Mouse (Mus musculus) gastrocnemius, postnatal 25 days (tissue): Measurements from ENCODE around the gene Snx3. TPM values are rescaled to one million over a fixed set of nuclear protein-coding genes. Genes with fewer than 3 reads are reported as not detected.

ENCODE experiments used
- DNase-seq: peaks from one replicate; pipeline ENCODE4 v3.0.0; 2022
- total RNA-seq, 2 experiments: library from RNA; stranded (reverse); gene quantifications; 1 replicate in 1 of 2; 2 replicates in 1 of 2; pipeline ENCODE4 v1.2.3; 2021

Gene Snx3
- total RNA-seq, 2 experiments from 2014 or later: 140 to 157 TPM

DNA sequence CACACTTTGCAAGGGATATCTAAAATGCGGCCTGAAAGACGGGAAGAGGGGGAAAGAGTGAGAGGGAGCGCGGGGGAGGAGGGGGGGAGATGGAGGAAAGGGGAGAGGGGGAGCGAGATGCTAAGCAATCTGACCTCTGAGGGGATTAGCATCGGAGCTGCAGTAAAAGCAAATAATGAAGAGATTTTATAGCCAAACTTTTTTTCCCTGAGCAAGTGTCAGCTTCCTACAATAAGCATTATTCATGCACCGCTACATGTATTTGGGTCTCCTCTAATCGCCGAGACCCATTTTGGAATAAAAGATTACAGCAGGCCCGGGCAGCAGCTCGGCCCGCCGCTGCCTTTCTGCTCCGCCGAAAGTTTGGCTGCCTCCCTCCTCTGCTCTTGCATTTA is 76.4 kb downstream of the Snx3 start:
- DNase-seq: no peak

DNA sequence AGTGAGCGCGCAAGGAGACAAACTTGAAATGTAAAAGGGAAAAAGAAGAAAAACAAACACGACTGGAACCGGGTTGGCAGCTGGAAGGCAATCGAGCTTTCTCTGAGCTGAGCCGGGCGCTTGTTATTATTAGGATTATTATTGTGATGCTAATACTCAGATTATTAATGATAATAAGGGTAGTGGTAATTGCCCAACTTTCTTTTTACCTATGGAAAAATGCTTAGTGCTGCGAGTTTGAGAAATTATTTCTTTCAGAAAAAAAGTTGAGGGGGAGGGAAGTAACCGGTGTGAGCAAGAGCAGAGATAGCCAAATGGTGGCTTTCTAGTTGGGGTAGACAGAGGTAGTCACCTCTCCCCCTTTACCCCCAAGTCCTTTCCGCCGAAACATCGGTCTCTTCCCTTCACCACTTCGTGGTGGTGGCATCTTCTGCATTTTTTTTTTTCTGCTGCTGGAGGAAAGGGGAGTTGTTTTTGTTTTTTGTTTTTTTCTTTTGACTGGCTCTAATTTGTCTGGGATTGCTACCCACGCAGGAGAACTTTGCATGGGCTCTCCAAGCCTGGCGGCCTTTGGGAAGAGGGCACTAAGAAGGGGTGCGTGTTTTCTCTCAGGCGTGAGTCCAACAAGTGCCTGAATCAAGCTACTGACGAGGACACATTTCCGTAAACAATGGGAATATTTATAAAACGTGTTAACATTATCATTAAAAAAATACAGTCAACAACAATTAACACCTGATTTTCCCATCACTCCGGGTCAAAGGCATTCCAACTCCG is 77.1 kb downstream of the Snx3 start:
- DNase-seq: no peak

DNA sequence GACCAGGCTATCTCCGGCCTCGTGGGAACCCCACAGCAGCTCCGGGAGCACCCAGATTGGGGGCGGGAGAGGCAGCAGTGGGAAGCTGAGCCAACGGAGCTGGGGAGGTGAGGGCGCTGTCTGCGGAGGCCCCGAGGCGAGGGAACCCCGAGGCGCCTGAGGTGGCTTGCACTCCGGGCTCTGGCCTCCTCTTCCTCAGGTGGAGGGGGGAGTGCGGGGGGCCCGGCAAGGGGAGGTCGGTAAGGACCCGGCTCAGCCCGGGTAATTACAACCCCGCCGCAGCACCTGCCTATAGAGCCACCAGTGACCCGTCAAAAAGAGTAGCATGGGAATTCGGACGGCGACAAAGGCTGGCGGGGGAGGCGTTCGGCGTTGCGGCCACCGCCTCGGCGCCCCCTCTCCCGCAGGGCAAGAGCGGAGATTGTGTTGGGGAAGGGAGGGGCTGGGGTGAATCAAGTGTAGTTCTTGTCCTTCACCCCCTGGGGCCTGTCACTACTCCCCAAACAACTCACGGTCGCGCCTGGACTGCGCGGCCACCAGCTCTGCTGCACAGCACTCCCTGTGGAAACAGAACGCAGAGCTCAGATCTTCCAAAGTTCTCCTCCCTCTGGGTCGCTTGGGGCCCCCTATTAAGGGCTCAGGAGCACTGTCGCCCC is 77.8 kb downstream of the Snx3 start:
- no peak for DNase-seq

- no peak for DNase-seq
Measured at GRCm38 (mm10) chr10:42580131-42580950, 78.5 kb downstream of the Snx3 start.

DNA sequence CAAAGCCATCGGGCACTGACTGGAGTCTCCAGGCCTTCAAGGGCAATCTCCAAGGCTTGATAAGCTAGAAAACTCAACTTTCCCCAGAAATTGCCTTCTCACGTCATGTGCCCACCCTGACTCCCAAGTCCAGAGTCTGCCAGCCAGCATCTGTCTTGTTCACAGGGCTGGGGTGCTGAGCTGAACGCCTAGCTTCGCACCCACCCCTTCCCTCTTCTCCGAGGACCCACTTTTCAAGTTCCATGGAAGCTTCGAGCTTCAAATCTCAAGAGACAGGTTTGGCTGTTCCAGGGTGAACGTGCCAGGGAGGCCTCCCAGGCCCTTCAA is 79.1 kb downstream of the Snx3 start:
- no peak for DNase-seq

DNA sequence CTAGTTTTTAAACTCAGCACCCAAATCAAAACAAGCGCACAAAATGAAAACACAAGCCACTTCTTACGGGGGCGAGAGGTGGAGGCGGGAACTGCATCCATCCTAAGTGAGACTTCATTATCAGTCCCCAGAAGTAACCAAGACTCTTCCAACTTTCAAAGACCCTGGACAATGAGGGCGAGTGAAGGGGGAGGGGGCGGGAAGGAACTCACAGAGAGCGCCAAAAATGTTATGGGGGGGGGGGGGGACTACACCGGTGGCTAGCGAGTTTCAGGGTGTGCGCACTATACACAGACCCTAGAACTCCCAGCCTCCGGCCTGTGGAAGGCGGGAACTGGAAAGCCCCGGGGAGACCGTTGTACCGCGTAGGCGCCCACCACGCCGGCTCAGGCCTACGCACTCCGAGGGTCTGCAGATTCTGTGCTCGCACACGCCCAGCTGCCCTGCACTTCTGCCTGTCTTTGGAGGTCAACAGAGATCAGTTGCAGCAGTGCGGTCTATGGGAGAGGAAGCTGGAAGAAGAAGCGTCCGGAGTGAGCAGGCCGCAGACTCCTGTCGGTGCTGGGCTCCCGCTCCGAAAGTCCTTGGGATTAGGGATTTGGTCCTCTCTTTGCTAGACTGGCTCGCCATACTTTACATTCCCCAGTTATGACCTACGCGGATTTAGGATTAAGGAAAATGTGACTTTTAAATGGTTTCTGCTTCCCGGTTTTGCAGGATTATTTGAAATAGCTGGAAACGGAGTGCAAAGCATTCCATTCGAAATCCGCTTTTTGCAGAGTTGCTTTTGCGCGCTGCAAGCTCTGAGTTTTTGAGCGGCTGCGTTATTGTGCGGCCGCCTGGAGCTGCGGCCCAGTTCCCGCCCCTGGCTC is 80.1 kb downstream of the Snx3 start:
- no peak for DNase-seq

GRCm38 (mm10) chr10:42582566-42583110 is 80.8 kb downstream of the Snx3 start:
- DNase-seq: no peak

GRCm38 (mm10) chr10:42583157-42583872 is 81.5 kb downstream of the Snx3 start, which contains the start of the genes Nr2e1 and Ostm1:
Nr2e1 (minus strand) TSS chr10:42583632.
Ostm1 (plus strand) TSS chr10:42583822.
- no peak for DNase-seq

DNA sequence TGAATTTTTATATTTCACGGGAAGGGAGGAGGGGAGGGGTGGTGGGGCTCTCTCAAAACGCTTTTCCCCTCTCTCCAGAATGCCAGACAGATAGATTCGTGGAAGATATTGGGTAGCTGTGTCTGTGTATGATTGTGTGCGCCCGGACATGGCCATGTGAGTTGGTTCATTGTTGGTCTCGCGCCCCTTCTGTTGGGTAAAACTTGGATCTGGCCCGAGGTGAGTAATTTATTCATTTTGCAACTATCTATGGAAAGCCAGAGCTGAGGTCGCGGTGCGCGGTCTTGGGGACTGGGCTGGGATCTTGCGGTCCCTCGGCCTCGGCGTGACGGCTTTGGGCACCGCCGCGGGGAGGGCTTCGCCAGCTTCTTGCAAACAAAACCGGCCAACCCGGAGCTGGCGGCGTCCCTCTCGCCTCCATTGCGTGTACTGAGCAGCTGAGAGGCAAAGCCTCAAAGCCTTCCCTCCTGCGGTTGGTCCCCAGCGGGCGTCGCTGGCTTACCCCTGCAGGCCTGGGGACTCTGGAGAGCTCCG is 82.1 kb downstream of the Snx3 start:
- DNase-seq: no peak

- DNase-seq: no peak
Measured at GRCm38 (mm10) chr10:42584436-42584983, 82.7 kb downstream of the Snx3 start.

Other genes starting within 250 kb of the Snx3 start
- gene Foxo3, start 225.3 kb upstream of the Snx3 start, total RNA-seq: 10 to 100 TPM; 21.6 to 22.6 TPM
- gene Afg1l, start 23.5 kb upstream of the Snx3 start, total RNA-seq: 10 to 100 TPM in 1 of 2 experiments, 1 to 10 TPM in 1; 8.6 to 10.0 TPM
- gene Nr2e1, start 81.6 kb downstream of the Snx3 start, total RNA-seq: not detected
- 10 to 100 TPM; 18.0 to 20.6 TPM for gene Ostm1, start 81.8 kb downstream of the Snx3 start, total RNA-seq